Mouse (Mus musculus): ENCODE data around the gene Cs.

GRCm38 (mm10) chr10:128403931-128404330, 66.4 kb downstream of the Cs start:
- TF ChIP-seq EP300 (IDR thresholded peaks at IDR 0.05; ENCODE audit: low read depth in 1 of 2, low read length in 2 of 2): no peak
- TF ChIP-seq CTCF (IDR thresholded peaks at IDR 0.05 in 2 of 3, conservative IDR thresholded peaks at IDR 0.05 in 1 of 3; ENCODE audit: control insufficient read depth in 1 of 3, insufficient read depth in 1 of 3, low read depth in 2 of 3, low read length in 3 of 3, poor library complexity in 1 of 3, severe bottlenecking in 1 of 3): no peak
- TF ChIP-seq BHLHE40 (IDR thresholded peaks at IDR 0.05; ENCODE audit: borderline replicate concordance, low read depth, low read length): no peak
